Mouse (Mus musculus) cerebellum, adult 11-12 months (tissue): ENCODE measurements around the gene Fbn1.

Experiments
- DNase-seq: peaks from one replicate; pipeline ENCODE4 v3.0.0; 2022

Gene Fbn1

DNA sequence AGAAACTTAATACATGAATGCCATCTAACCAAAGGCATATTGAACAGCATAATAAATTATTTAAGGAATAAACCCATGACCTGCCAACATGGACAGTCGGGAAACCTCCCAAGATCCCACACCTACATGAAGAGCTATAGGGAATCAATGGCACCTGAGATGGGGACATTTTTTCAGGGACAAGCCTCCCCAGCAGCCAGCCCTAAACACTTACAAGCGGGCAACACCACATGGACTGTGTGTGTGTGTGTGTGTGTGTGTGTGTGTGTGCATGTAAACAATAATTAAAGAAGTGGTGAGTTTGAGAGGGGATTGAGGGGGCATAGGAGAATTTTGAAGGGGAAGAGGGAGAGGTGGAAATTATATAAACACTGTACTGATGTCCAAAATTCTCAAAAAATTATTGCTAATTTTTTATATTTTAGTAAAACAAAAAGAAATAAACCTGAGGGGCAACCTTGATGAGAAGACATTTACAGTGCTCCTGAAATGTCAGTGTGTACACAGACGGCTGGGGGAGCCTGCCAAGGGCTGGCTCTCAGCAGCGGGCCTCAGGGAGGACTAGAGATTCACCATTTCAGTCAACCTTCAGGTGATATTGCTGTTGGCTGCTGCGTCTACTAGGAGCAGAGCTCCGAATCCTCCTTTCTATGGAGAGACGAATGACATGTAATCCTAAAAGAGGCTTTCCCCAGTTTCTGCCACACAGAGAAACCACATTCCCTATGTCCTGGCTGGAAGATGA, 121.4 kb downstream of the Fbn1 start:
- DNase-seq: no peak

DNA sequence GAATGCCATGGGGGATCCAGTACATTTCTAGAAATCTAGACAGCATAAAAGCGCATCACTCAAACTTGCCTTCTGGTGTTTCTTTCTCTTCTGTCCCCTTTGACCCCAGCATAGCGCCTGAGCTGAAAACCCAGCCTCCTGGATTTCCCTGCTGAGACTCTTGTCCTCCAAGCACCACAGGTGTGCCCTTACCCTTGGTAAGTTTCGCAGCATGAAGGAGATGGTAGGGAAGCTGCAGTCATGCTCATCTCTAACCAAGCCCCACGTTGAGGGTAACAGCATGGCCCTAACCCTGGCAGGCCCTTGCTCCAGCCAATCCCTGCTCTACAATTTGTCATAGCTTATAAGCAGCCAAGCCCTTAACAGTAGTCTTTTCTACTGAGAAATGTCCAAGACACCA, 122.9 kb downstream of the Fbn1 start:
- no peak for DNase-seq

DNA sequence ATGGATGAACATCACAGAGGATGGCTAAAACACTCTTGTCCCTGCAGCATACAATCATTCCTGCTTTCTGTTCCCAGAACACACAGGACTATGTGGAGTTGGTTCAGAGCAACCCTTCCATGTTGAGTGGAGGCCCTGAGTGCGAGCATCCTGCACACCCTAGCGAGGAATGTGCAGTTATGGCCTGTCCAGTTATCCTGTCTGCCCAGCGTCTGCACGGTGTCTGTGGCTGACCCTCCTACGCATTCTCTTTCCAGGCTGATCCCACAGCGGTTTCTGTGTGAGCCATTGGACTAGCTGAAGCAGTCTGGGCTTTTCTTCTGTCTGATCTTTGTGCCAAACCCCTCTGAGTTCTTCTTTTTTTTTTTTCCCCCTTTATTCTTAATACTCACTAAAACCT, 123.4 kb downstream of the Fbn1 start:
- DNase-seq: no peak

DNA sequence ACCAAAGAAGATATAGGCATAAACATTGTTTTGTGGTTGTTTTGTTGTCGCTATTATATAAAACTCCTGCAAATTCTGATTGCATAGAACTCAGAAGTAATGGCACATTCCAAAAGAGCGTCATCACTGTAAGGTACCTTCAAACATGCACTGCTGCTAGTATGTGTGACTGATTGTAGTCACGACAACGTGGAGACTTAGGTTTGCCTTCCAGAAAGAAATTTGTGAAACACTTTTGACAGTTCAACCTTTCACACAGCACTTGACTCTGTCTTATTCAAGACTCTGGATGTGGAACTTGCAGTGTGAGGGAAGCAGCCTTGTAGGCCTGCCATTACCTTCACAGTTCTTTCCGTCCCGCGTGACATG, 124.5 kb downstream of the Fbn1 start:
- DNase-seq: no peak

- DNase-seq: no peak
These were observed 125.0 kb downstream of the Fbn1 start for GRCm38 (mm10) chr2:125382613-125383272.

GRCm38 (mm10) chr2:125380086-125380485, 127.7 kb downstream of the Fbn1 start:
- no peak for DNase-seq

- no peak for DNase-seq
These were observed 128.6 kb downstream of the Fbn1 start for GRCm38 (mm10) chr2:125379206-125379605.

DNA sequence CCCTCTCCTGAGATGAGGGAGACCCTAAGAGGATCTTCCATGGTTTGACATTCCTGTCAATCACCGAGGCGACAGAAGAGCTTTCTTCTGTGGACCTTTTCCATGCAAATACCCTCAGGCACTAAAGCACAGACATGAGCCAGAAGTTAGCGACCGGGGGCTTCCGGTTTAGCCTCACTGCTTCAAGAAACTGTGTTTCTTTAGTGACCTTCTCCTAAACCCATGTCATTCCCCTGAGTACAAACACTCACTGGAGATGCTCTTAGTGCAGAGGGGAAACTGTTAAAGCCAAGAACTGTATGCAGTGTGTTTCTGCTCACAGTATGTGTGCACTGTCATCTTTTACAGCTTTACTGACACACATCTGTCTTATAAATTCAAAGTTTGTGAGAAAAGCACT, 131.9 kb downstream of the Fbn1 start:
- DNase-seq: no peak

GRCm38 (mm10) chr2:125375301-125375700, 132.5 kb downstream of the Fbn1 start:
- no peak for DNase-seq

DNA sequence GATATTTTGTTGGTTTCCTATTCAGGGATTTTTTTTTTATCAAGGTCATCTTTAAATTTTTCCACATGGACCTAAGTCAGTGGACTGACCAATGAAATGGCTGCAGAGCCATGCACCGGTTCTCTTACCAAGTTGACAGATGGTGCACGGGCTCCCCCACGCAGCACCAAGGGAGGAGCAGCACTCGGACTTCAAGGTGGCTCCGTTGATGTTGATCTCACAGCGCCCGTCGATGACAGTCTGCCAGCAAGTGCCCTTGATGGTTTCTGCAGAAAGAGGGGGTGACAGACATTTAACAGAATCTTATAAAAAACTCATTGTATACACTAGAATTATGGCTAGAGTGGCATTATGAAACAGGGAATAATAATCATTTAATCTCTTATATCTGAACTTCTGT, 138.1 kb downstream of the Fbn1 start:
- peak; percentile 6 for DNase-seq

- no peak for DNase-seq
These were observed 139.2 kb downstream of the Fbn1 start for GRCm38 (mm10) chr2:125368616-125369015.

- no peak for DNase-seq
These were observed 146.1 kb downstream of the Fbn1 start for GRCm38 (mm10) chr2:125361661-125362060.

DNA sequence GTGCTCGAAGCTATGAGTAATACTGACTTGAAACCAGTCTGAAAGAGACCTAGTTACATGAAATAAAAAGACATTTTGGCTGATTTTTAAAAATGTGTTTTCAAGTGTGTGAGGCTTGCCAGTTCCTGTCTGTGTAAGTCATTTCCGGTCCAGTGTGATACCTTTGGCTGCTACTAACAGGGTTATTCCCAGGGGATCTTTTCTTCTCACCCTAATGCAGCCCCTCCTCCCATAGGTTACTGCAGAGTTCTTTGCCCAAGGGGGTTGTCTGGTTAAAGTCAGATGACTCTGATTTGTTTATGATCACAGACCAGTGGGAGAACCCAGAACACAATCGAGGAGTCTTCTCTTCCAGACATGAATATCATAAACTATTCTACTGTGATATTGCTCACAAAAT, 151.3 kb downstream of the Fbn1 start:
- DNase-seq: no peak

- no peak for DNase-seq
These were observed 151.7 kb downstream of the Fbn1 start for GRCm38 (mm10) chr2:125356068-125356467.

DNA sequence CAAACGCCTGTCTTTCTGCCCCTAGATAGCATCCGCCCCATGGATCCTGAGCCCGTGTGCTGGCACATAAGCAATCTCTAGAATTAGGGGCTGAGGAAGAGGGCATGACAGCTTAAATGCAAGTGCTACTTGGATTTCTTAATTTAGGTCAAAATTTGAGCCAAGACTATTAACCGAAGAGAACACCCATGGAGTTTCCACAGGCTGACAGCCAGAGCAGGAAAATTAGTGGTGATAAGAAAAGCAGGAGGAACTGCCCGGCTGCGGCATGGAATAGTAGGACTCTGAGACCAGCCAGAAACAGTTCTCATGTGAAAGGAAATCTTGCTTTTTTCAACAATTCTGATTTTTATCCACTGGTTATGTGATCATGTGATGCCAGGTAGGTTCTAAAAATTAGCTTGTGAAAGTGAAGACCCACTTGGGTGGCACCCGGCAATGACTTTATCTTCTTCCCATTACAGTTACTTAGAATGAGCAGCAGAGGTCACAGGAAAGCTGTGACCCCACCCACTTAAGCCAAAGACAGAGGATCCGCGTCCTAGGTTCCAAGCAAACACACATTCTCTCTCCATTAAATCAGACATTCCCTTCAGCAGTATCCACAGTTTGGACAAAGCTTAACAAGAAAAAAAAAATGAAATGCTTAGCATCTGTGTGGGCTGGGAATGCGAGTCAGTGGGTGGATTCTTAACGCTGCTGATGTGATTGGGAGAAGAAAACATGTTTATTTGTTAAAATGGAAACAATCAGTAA, 152.4 kb downstream of the Fbn1 start:
- no peak for DNase-seq

DNA sequence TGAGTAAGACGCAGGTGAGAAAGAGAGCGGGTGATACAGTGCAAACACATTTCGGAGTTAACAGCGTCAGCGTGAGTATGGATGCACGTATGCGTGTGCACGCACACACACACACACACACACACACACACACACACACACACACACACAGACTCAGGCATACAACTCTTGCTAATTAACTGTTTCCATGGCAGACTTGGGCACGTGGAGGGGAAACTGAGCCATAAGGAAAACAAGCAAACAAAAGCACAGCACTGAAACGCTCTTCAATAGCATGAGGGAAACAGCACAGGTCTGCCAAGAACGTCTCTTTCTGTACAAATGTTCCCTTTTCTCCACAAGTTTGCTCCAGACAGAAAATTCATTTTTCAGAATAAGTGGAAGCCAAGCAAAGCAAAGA, 153.2 kb downstream of the Fbn1 start:
- DNase-seq: no peak

DNA sequence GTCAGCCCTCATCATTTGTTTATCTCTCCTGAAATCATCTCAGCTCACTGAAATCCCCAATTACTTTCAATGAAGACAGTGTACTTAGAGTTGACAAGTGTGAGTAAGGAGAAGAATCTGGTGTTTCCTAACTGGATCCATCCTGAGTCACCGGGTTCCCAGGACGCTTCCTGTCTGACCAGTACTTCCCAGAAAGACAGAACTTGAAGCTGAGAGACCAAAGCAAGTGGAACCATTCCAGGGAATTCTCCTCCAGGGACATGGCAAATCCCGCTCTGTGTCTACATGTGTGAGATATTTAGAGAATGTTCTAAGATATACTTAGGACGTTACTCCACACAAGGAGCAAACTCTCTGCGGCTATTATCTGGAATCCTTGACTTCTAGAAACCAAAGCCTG, 158.6 kb downstream of the Fbn1 start:
- DNase-seq: no peak

GRCm38 (mm10) chr2:125342181-125342950, 165.4 kb downstream of the Fbn1 start:
- no peak for DNase-seq

- DNase-seq: no peak
These were observed 167.4 kb downstream of the Fbn1 start for GRCm38 (mm10) chr2:125340381-125340780.

GRCm38 (mm10) chr2:125337239-125337638, 170.6 kb downstream of the Fbn1 start:
- DNase-seq: no peak

DNA sequence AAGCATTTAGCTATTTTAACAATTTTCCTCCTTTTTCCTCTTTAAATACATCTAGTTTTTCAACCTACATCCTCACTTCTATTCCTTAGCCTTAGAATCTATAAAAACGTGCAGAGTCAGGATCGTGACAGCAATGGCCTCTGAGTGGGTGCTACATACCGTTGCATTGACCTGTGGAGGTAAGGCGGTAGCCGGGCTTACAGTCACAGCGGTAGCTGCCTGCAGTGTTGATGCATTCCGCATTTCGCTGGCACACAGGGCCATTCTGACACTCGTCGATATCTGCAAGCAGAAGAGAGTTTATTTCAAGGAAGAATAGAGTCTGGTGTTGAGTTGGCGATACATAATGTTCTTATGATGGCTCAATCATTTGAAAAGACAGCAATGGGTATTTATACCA, 172.6 kb downstream of the Fbn1 start:
- DNase-seq: no peak

GRCm38 (mm10) chr2:125334163-125334562, 173.6 kb downstream of the Fbn1 start:
- DNase-seq: no peak

- no peak for DNase-seq
These were observed 176.2 kb downstream of the Fbn1 start for GRCm38 (mm10) chr2:125331581-125331980.
